Mouse (Mus musculus): ENCODE data around the gene Slc17a4. TPM values are rescaled to one million over a fixed set of nuclear protein-coding genes. Genes with fewer than 3 reads are reported as not detected.

The Slc17a4 gene
- 0.05 and 0.10 TPM in 2 replicates for polyA plus RNA-seq (2012; rRNA removed)

DNA sequence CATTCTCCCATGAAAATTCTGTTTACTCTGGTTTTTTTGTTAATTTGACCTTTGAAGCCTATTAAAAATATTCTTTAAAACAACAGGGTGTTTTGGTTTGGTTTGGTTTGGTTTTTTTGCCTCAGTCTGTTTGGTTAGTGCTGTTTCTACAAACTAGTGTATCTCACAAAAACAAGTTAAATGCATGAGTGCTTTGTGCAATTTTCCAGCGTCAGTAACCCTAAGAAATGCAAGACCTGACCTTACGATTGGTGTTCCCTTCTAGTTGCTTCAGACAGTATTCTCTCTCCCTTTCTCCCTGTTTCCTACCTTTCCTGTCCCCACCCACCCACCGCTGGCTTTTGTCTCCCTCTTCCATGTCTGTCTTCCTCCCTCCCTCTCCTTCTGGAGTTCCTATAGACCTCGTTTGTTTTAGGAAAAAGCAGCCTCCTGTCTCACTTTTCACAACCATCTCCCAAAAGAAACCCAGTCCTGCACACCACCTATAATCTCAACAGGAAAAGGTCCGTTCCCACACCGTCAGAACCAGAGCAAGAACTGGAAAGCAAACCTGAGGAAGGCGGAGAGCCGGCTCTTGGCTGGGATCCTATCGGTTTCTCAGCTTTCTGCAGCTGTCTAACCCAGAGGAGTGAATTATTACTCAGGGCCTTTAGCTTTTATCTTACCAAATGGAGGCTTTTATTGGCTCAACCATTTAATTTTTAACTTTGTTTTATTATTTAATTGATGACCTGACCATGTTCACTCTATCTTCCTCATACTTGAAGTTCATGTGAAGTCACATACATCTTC, at the start of gene Slc17a4:
Slc17a4 (minus strand) TSS at position 634 of the 792 bp plus-strand sequence.

DNA sequence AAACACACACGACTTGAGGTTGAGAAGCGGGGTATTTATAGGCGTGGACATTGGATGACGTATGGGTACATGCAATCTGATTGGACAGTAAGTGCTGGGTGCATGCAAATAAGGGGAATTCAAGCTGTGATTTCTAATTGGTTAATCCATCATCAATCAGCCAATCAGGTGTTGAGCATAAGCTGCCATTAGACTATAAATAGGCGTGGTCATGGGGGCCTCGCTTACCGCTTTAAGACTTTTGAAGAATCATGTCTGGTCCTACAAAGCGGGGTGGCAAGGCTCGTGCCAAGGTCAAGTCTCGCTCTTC, 19.4 kb upstream of the Slc17a4 start, which contains the start of gene Hist1h2aa:
Hist1h2aa (plus strand) TSS at position 252 of the 310 bp plus-strand sequence.

DNA sequence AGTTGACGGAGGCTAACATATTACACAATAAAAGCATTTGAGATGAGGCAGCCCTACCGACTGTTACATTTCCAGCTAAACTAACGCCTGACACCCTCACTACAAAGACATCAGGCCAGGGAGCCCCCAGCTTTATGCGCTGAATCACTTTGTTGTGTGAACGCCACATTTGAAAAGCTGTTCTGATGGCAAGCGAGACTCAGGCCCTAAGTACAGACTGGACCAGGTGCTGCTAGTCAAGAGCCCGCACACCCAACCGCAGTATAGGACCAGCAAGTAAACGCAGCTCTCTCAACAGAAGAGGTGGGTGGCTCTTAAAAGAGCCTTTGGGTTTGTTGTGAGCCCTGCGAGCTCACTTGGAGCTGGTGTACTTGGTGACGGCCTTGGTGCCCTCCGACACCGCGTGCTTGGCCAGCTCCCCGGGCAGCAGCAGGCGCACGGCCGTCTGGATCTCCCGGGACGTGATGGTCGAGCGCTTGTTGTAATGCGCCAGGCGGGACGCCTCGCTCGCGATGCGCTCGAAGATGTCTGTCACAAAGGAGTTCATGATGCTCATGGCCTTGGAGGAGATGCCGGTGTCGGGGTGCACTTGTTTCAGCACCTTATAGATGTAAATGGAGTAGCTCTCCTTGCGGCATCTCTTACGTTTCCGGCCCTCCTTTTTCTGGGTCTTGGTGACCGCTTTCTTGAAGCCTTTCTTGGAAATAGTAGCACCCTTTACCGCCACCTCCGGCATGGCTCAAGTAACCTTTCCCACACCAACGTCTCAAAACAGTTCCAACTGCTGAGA, 18.8 kb upstream of the Slc17a4 start, which contains the start of gene Hist1h2ba:
Hist1h2ba (minus strand) TSS at position 736 of the 790 bp plus-strand sequence.

DNA sequence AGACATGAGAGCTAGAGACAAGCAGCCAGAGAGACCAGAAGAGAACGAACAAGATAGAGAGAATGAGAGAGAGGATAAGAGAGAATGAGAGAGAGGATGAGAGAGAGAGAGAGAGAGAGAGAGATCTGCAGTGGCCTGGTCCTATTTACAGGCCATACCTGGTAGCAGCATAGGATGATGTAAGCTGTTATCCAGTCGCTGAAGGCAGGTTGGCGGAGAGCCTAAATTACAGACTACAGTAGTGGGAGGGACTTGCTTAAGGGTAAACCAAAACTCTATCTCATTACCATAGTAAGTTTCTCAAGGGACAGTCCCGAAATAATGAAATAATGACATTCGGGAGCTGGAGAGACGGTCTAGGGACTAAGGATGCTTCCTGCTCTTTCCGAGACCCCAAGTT, 47.4 kb downstream of the Slc17a4 start, which contains the start of gene Slc17a1:
Slc17a1 (plus strand) TSS at position 346 of the 400 bp plus-strand sequence.

Other genes starting within 250 kb of the Slc17a4 start
- 1.2 and 2.0 TPM in 2 replicates for gene Hist1h2ac, start 231.1 kb downstream of the Slc17a4 start, polyA plus RNA-seq (2012; rRNA removed)
- 17.0 and 27.2 TPM in 2 replicates for gene Hist1h2bc, start 230.8 kb downstream of the Slc17a4 start, polyA plus RNA-seq (2012; rRNA removed)
- 0.11 and 0.17 TPM in 2 replicates for gene Hist1h1t, start 219.2 kb downstream of the Slc17a4 start, polyA plus RNA-seq (2012; rRNA removed)
- gene Hist1h4c, start 216.6 kb downstream of the Slc17a4 start, polyA plus RNA-seq (2012; rRNA removed): 7.5 and 10.3 TPM in 2 replicates
- 1.8 and 1.9 TPM in 2 replicates for gene Hfe, start 204.2 kb downstream of the Slc17a4 start, polyA plus RNA-seq (2012; rRNA removed)
- 13.2 and 15.1 TPM in 2 replicates for gene Hist1h1c, start 176.2 kb downstream of the Slc17a4 start, polyA plus RNA-seq (2012; rRNA removed)
- gene Hist1h3c, start 169.4 kb downstream of the Slc17a4 start, polyA plus RNA-seq (2012; rRNA removed): 51.1 and 52.4 TPM in 2 replicates
- 6.3 and 16.8 TPM in 2 replicates for gene Hist1h2bb, start 168.3 kb downstream of the Slc17a4 start, polyA plus RNA-seq (2012; rRNA removed)
- 44.2 and 53.2 TPM in 2 replicates for gene Hist1h2ab, start 163.9 kb downstream of the Slc17a4 start, polyA plus RNA-seq (2012; rRNA removed)
- 52.8 and 64.6 TPM in 2 replicates for gene Hist1h3b, start 162.7 kb downstream of the Slc17a4 start, polyA plus RNA-seq (2012; rRNA removed)
- gene Hist1h4b, start 158.0 kb downstream of the Slc17a4 start, polyA plus RNA-seq (2012; rRNA removed): 29.2 and 64.2 TPM in 2 replicates
- gene Hist1h4a, start 153.8 kb downstream of the Slc17a4 start, polyA plus RNA-seq (2012; rRNA removed): 7.3 and 15.7 TPM in 2 replicates
- gene Hist1h3a, start 152.6 kb downstream of the Slc17a4 start, polyA plus RNA-seq (2012; rRNA removed): 31.4 and 33.8 TPM in 2 replicates
- 9.1 and 22.2 TPM in 2 replicates for gene Hist1h1a, start 151.3 kb downstream of the Slc17a4 start, polyA plus RNA-seq (2012; rRNA removed)
- not detected in 2 replicates for gene Trim38, start 145.1 kb downstream of the Slc17a4 start, polyA plus RNA-seq (2012; rRNA removed)
- gene Slc17a2, start 108.0 kb downstream of the Slc17a4 start, polyA plus RNA-seq (2012; rRNA removed): 0.01 and 0.04 TPM in 2 replicates
- gene Slc17a3, start 75.6 kb downstream of the Slc17a4 start, polyA plus RNA-seq (2012; rRNA removed): 0.06 and 0.08 TPM in 2 replicates
- gene Slc17a1, start 47.3 kb downstream of the Slc17a4 start, polyA plus RNA-seq (2012; rRNA removed): 0.02 TPM in 1 of 2 replicates, not detected in the other
- gene Hist1h2ba, start 19.1 kb upstream of the Slc17a4 start, polyA plus RNA-seq (2012; rRNA removed): not detected in 2 replicates
- gene Hist1h2aa, start 19.5 kb upstream of the Slc17a4 start, polyA plus RNA-seq (2012; rRNA removed): not detected in 2 replicates
- gene Scgn, start 76.2 kb upstream of the Slc17a4 start, polyA plus RNA-seq (2012; rRNA removed): 0.31 and 0.34 TPM in 2 replicates